Mouse (Mus musculus) ES-Bruce4 (cell line): Measurements from ENCODE around the gene Necab2.

Experiments
- CTCF ChIP-seq: IDR thresholded peaks from one replicate; pipeline ENCODE4 v1.8.1; 2011; ENCODE audit warnings: low read depth, low read length
- POLR2A ChIP-seq: IDR thresholded peaks from one replicate; pipeline ENCODE4 v1.8.1; 2011; ENCODE audit warnings: low read length; ENCODE audit not compliant: insufficient read depth

DNA sequence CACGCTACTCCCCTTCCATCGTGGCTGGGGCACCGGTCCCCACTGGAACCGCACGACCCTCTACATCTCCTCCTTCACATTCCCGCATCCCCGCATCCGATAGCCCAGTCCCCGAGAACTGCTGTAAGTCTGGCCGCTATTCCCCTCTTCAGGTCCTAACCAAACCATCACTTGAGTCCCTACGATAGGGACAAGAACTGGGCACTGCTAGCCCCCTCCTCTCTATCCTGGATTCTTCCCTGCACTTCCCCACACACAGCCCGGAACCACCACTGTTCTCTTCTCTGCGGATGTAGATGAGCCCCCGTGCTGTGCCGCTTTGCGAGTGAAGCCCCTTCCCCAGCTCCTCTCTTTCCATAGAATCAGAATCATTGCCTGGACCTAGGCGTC lies 1.3 kb downstream of the Necab2 start:
- TF ChIP-seq CTCF (no peak), POLR2A (no peak)
